In genomic region chr5:52040427-52041312, GRCm38 (mm10) we compare ENCODE assay signal across 8 mouse cellular contexts.
DNase-seq lines count a peak whose midpoint lies in the region; ATAC-seq lines count a peak whose summit lies in the region.

No protein-coding gene starts in this region.

- H3K4me3 ChIP-seq in liver, embryonic 11.5 days (ENCODE audit: low read depth, low read length), result no peak overlapping the region
- H3K4me3 ChIP-seq in limb, embryonic 10.5 days, result no peak overlapping the region

- peak; percentile 4 for DNase-seq in liver
- no peak for DNase-seq in liver, embryonic 11.5 days (ENCODE audit: low spot score)
- DNase-seq in heart, adult 11 months, result peak; percentile 97
- peak; percentile 42 for DNase-seq in left cerebral cortex, postnatal 10 days (ENCODE audit: extremely low spot score in 1 of 2, low spot score in 2 of 2)
- DNase-seq in telencephalon, adult 2 months (ENCODE audit: low read depth, low spot score), result peak; percentile 77
- no peak for DNase-seq in adrenal gland, postnatal 4 days (ENCODE audit: low spot score in 2 of 2)
- no peak for DNase-seq in limb, embryonic 10.5 days (ENCODE audit: low spot score)
- DNase-seq in embryo, embryonic 10.5 days (ENCODE audit: low spot score), result no peak

- H3K4me1 ChIP-seq in liver, embryonic 11.5 days (replicated peaks; ENCODE audit: control insufficient read depth, insufficient read depth, low read length), result 0 out of 2 replicates have a peak, but pooled peaks cover 2% of the 10 kb centered on the region
- no peaks in the 10 kb centered on the region for H3K4me1 ChIP-seq in limb, embryonic 10.5 days

- no peaks in the 10 kb centered on the region for H3K9me3 ChIP-seq in liver, embryonic 11.5 days (ENCODE audit: control insufficient read depth, low read length)
- H3K9me3 ChIP-seq in limb, embryonic 10.5 days (replicated peaks), result no peaks in the 10 kb centered on the region

- H3K9ac ChIP-seq in liver, embryonic 11.5 days (ENCODE audit: low read depth, low read length), result no peak overlapping the region

- no peak overlapping the region for H3K27ac ChIP-seq in liver, embryonic 11.5 days (ENCODE audit: low read depth, low read length)
- no peak overlapping the region for H3K27ac ChIP-seq in limb, embryonic 10.5 days

- WGBS in liver, embryonic 11.5 days, result 56% methylated on average over 24 of the region's 24 CpGs
- WGBS in limb, embryonic 10.5 days, result 81% methylated on average over 24 of the region's 24 CpGs

- H3K36me3 ChIP-seq in liver, embryonic 11.5 days (ENCODE audit: control insufficient read depth, insufficient read depth, low read length), result no peaks in the 10 kb centered on the region
- no peaks in the 10 kb centered on the region for H3K36me3 ChIP-seq in limb, embryonic 10.5 days

- ATAC-seq in liver, embryonic 11.5 days (replicated peaks; ENCODE audit: low FRiP score), result no peak

- no peaks in the 10 kb centered on the region for H3K27me3 ChIP-seq in liver, embryonic 11.5 days (replicated peaks; ENCODE audit: control insufficient read depth, insufficient read depth, low read length)
- H3K27me3 ChIP-seq in limb, embryonic 10.5 days (ENCODE audit: low read depth, poor library complexity, severe bottlenecking), result no peaks in the 10 kb centered on the region

- no peak overlapping the region for H3K4me2 ChIP-seq in liver, embryonic 11.5 days

- intact Hi-C loops in left cerebral cortex, postnatal 10 days (cut with DNase I), result no loop called here

Comparison
In these comparisons a context has a peak if more than half of its experiments do, and no peak if none do; other contexts are left out.
1. DNase-seq: peak in liver (single experiment), heart, adult 11 months (single experiment), left cerebral cortex, postnatal 10 days (2 of 2) and telencephalon, adult 2 months (single experiment); none in liver, embryonic 11.5 days (single experiment), adrenal gland, postnatal 4 days (0 of 2), limb, embryonic 10.5 days (single experiment) and embryo, embryonic 10.5 days (single experiment).